Mouse (Mus musculus) stomach, embryonic 15.5 days (tissue): ENCODE data around the gene Dtl. TPM values are rescaled to one million over a fixed set of nuclear protein-coding genes. Genes with fewer than 3 reads are reported as not detected.

Experiments
- ATAC-seq: fragments of 200-750 bp; cut with Nextera tagmentation; 2 replicates; pipeline ENCODE4 v1.8.0; 2017; ENCODE audit warnings: low read depth, moderate number of reproducible peaks, moderate TSS enrichment; ENCODE audit not compliant: insufficient read depth, low FRiP score
- H3K27ac ChIP-seq: fragments of 300-500 bp; sonication (generic); 2 replicates; pipeline ENCODE4 v1.5.1; 2015; ENCODE audit warnings: mild to moderate bottlenecking, inconsistent platforms
- H3K27me3 ChIP-seq: fragments of 300-500 bp; sonication (generic); replicated peaks from 2 replicates; pipeline ENCODE4 v1.6.1; 2015; ENCODE audit warnings: inconsistent platforms
- H3K36me3 ChIP-seq: fragments of 300-500 bp; sonication (generic); 2 replicates; pipeline ENCODE4 v1.6.1; 2015; ENCODE audit warnings: inconsistent platforms
- H3K4me1 ChIP-seq: fragments of 300-500 bp; sonication (generic); 2 replicates; pipeline ENCODE4 v1.6.1; 2015; ENCODE audit warnings: inconsistent platforms
- H3K4me2 ChIP-seq: fragments of 300-500 bp; sonication (generic); 2 replicates; pipeline ENCODE4 v1.6.1; 2015; ENCODE audit warnings: mild to moderate bottlenecking, inconsistent platforms
- H3K4me3 ChIP-seq: fragments of 300-500 bp; sonication (generic); replicated peaks from 2 replicates; pipeline ENCODE4 v1.5.1; 2015; ENCODE audit warnings: inconsistent platforms
- H3K9ac ChIP-seq: fragments of 300-500 bp; sonication (generic); 2 replicates; pipeline ENCODE4 v1.6.1; 2015; ENCODE audit warnings: inconsistent platforms
- H3K9me3 ChIP-seq: fragments of 300-500 bp; sonication (generic); 2 replicates; pipeline ENCODE4 v1.6.1; 2016; ENCODE audit warnings: inconsistent platforms
- WGBS: fragments of 180-500 bp; shearing (Covaris S2); methylation state at CpG from one replicate; pipeline ENCODE4 v1.1.7; 2015; 5-methylcytosine and 5-hydroxymethylcytosine counted together
- polyA plus RNA-seq: library from polyadenylated mRNA; unstranded; fragments of >200 nt; fragmentation: Nextera tagmentation; extraction: Ambion mirVana; gene quantifications from 2 replicates; pipeline ENCODE4 v1.2.1, GENCODE M21; 2015

The Dtl gene
- polyA plus RNA-seq, 1 experiment from 2014 or later = 41.8 TPM

GRCm38 (mm10) chr1:191493476-191494302 lies 81.7 kb downstream of the Dtl start:
- no peaks in the 10 kb centered on the region for H3K36me3 ChIP-seq
- H3K4me2 ChIP-seq = no peak overlapping the region
- H3K9ac ChIP-seq = no peak overlapping the region
- peak overlapping the region; percentile 41; the same call in 1 of the 2 replicates for H3K27ac ChIP-seq
- no peak overlapping the region for H3K4me3 ChIP-seq
- ATAC-seq = no peak
- no peaks in the 10 kb centered on the region for H3K27me3 ChIP-seq
- H3K9me3 ChIP-seq = no peaks in the 10 kb centered on the region
- H3K4me1 ChIP-seq = peaks cover 10% of the 10 kb centered on the region
- WGBS = 62% methylated on average over 13 of the region's 13 CpGs

GRCm38 (mm10) chr1:191490446-191490845 lies 84.9 kb downstream of the Dtl start:
- no peaks in the 10 kb centered on the region for H3K9me3 ChIP-seq
- H3K36me3 ChIP-seq = no peaks in the 10 kb centered on the region
- 57% methylated on average over 7 of the region's 7 CpGs for WGBS
- H3K4me3 ChIP-seq = no peak overlapping the region
- H3K9ac ChIP-seq = no peak overlapping the region
- H3K27me3 ChIP-seq = no peaks in the 10 kb centered on the region
- H3K27ac ChIP-seq = no peak overlapping the region
- H3K4me2 ChIP-seq = no peak overlapping the region
- ATAC-seq = no peak
- H3K4me1 ChIP-seq = peaks cover 10% of the 10 kb centered on the region

Other genes with a start within 250 kb of the Dtl start
- gene Tmem206, start 249.6 kb downstream of the Dtl start, polyA plus RNA-seq = 20.0 and 20.8 TPM in 2 replicates
- gene Ppp2r5a, start 172.3 kb downstream of the Dtl start, polyA plus RNA-seq = 29.6 and 29.8 TPM in 2 replicates
- 46.8 and 50.5 TPM in 2 replicates for gene Ints7, start 92 bp upstream of the Dtl start, polyA plus RNA-seq
- gene Lpgat1, start 142.3 kb upstream of the Dtl start, polyA plus RNA-seq = 32.6 and 40.4 TPM in 2 replicates
- gene Nek2, start 245.9 kb upstream of the Dtl start, polyA plus RNA-seq = 38.7 and 41.1 TPM in 2 replicates